Mouse (Mus musculus) kidney, postnatal 14 days (tissue): ENCODE results near the gene P2rx2.

ENCODE experiments used
- DNase-seq: peaks from one replicate; pipeline ENCODE4 v3.0.0; 2022; ENCODE audit warnings: mixed read lengths

P2rx2 gene

GRCm38 (mm10) chr5:110313127-110313526 lies 29.9 kb downstream of the P2rx2 start:
- DNase-seq: no peak

DNA sequence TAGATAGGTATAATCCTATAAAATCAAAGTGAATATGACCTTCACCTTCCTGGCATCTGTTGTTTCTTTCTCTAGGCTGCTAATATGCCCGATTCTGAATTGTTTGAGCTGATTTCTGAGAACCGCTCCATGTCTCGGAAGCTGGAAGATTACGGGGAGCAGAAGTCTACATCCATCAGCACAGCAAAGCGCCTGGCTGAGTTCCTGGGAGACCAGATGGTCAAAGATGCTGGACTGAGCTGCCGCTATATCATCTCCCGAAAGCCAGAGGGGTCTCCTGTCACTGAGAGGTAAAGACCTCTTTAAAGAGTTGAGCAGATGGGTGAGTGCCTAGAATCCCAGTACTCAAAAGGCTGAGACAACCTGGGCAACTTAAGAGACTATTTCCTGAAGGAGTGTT lies 34.2 kb downstream of the P2rx2 start:
- no peak for DNase-seq

DNA sequence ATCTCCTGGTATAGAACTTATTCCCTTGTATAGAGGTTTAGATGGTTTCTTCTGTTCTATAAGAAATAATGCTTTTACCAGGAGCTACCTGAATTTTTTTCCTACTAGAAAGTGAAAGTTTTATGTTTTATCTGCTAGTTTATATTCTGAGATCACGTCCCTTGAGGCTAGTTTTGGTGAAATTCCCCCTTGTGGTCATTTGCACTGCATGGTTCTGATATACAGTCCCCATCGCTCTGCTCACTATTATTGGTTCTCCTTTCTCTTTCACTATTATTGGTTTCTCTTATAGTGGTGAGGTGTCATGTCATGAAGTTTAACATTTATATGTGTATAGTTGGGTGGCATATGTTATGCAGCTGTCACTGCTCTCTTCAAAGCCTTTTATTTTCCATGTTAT lies 42.4 kb downstream of the P2rx2 start:
- DNase-seq: no peak

GRCm38 (mm10) chr5:110296637-110297036 lies 46.4 kb downstream of the P2rx2 start:
- no peak for DNase-seq

DNA sequence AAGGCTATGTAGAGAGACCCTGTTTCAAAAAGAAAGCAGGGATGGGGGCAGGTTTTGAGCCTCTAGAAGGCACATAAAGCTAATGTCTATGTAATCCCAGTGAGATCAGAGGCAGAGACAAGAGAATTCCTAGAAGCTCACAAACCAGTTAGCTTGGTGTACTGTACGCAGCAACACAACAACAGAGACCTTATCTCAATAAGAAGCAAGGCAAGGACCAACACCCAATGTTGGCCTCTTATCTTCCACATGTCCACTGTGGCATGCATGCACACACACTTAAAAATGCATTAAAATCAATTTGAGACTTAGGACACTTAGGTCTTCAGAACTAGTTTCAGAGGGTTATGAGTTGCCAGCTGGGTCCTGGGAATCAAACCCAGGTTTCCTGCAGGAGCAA lies 51.4 kb downstream of the P2rx2 start:
- no peak for DNase-seq
